Mouse (Mus musculus) hindbrain, embryonic 16.5 days (tissue): ENCODE results near the gene Mamld1. TPM values are rescaled to one million over a fixed set of nuclear protein-coding genes. Genes with fewer than 3 reads are reported as not detected.

ENCODE experiments used
- ATAC-seq: fragments of 200-750 bp; cut with Nextera tagmentation; 2 replicates; pipeline ENCODE4 v1.8.0; 2017; ENCODE audit warnings: moderate TSS enrichment, moderate library complexity
- H3K27ac ChIP-seq: fragments of 300-500 bp; sonication (generic); 2 replicates; pipeline ENCODE4 v1.5.1; 2014; ENCODE audit warnings: low read depth, mild to moderate bottlenecking, control low read depth, low read length, moderate library complexity
- H3K27me3 ChIP-seq: fragments of 300-500 bp; sonication (generic); replicated peaks from 2 replicates; pipeline ENCODE4 v1.6.1; 2014; ENCODE audit warnings: low read length; ENCODE audit not compliant: control insufficient read depth, insufficient read depth
- H3K36me3 ChIP-seq: fragments of 300-500 bp; sonication (generic); 2 replicates; pipeline ENCODE4 v1.6.1; 2014; ENCODE audit warnings: mild to moderate bottlenecking, low read length, moderate library complexity, mixed read lengths; ENCODE audit not compliant: control insufficient read depth, insufficient read depth
- H3K4me1 ChIP-seq: fragments of 300-500 bp; sonication (generic); 2 replicates; pipeline ENCODE4 v1.6.1; 2014; ENCODE audit warnings: low read depth, low read length; ENCODE audit not compliant: control insufficient read depth, insufficient read depth
- H3K4me2 ChIP-seq: fragments of 300-500 bp; sonication (generic); 2 replicates; pipeline ENCODE4 v1.6.1; 2014; ENCODE audit warnings: mild to moderate bottlenecking, low read length, control low read depth, moderate library complexity
- H3K4me3 ChIP-seq: fragments of 300-500 bp; sonication (generic); 2 replicates; pipeline ENCODE4 v1.5.1; 2014; ENCODE audit warnings: mild to moderate bottlenecking, low read length, control low read depth, moderate library complexity
- H3K9ac ChIP-seq: fragments of 300-500 bp; sonication (generic); 2 replicates; pipeline ENCODE4 v1.6.1; 2014; ENCODE audit warnings: low read depth, mild to moderate bottlenecking, control low read depth, low read length, moderate library complexity
- H3K9me3 ChIP-seq: fragments of 300-500 bp; sonication (generic); 2 replicates; pipeline ENCODE4 v1.6.1; 2014; ENCODE audit warnings: mild to moderate bottlenecking, low read length, moderate library complexity; ENCODE audit not compliant: control insufficient read depth
- WGBS: fragments of 180-500 bp; shearing (Covaris S2); extraction: QIAGEN DNeasy Blood & Tissue Kit; methylation state at CpG from one replicate; pipeline ENCODE4 v1.1.7; 2014; 5-methylcytosine and 5-hydroxymethylcytosine counted together
- polyA plus RNA-seq: library from polyadenylated mRNA; unstranded; fragments of >200 nt; fragmentation: Nextera tagmentation; extraction: Ambion mirVana; gene quantifications from 2 replicates; pipeline ENCODE4 v1.2.1, GENCODE M21; 2015

Mamld1 gene
- polyA plus RNA-seq, 1 experiment from 2014 or later = 5.1 TPM

- H3K4me2 ChIP-seq = peak overlapping the region; percentile 71
- no peaks in the 10 kb centered on the region for H3K36me3 ChIP-seq
- H3K9me3 ChIP-seq = no peaks in the 10 kb centered on the region
- ATAC-seq = no peak
- no peaks in the 10 kb centered on the region for H3K27me3 ChIP-seq
- no peak overlapping the region; the same call in 1 of the 2 replicates for H3K9ac ChIP-seq
- whole genome bisulfite sequencing = 37% methylated on average over 5 of the region's 5 CpGs
- H3K4me3 ChIP-seq = peak overlapping the region; percentile 12; the same call in 1 of the 2 replicates
- no peaks in the 10 kb centered on the region for H3K4me1 ChIP-seq
- H3K27ac ChIP-seq = no peak overlapping the region
Observed at GRCm38 (mm10) chrX:71053246-71053645, 3.2 kb downstream of the Mamld1 start.

- no peak overlapping the region for H3K9ac ChIP-seq
Observed at GRCm38 (mm10) chrX:71056968-71057367, 6.9 kb downstream of the Mamld1 start.

GRCm38 (mm10) chrX:71085092-71085807 is 35.2 kb downstream of the Mamld1 start:
- 55% methylated on average over 4 of the region's 4 CpGs for WGBS
- ATAC-seq = peak; percentile 63; the same call in 1 of the 2 replicates
- H3K27ac ChIP-seq = no peak overlapping the region
- H3K4me2 ChIP-seq = no peak overlapping the region
- no peaks in the 10 kb centered on the region for H3K9me3 ChIP-seq
- no peak overlapping the region for H3K4me3 ChIP-seq
- H3K9ac ChIP-seq = no peak overlapping the region
- H3K27me3 ChIP-seq = no peaks in the 10 kb centered on the region
- no peaks in the 10 kb centered on the region for H3K4me1 ChIP-seq
- no peaks in the 10 kb centered on the region for H3K36me3 ChIP-seq

More at GRCm38 (mm10) chrX:71056968-71057367, 6.9 kb downstream of the Mamld1 start:
- no peaks in the 10 kb centered on the region for H3K4me1 ChIP-seq
- ATAC-seq = no peak
- H3K9me3 ChIP-seq = no peaks in the 10 kb centered on the region
- H3K4me3 ChIP-seq = no peak overlapping the region
- H3K27me3 ChIP-seq = no peaks in the 10 kb centered on the region
- WGBS = 83% methylated on average over 2 of the region's 2 CpGs
- H3K27ac ChIP-seq = no peak overlapping the region
- no peaks in the 10 kb centered on the region for H3K36me3 ChIP-seq
- no peak overlapping the region for H3K4me2 ChIP-seq

- Histone ChIP-seq H3K9ac (no peak overlapping the region), H3K4me3 (no peak overlapping the region), H3K4me1 (no peaks in the 10 kb centered on the region), H3K27me3 (no peaks in the 10 kb centered on the region), H3K4me2 (no peak overlapping the region), H3K27ac (no peak overlapping the region), H3K36me3 (no peaks in the 10 kb centered on the region), H3K9me3 (no peaks in the 10 kb centered on the region)
- no peak for ATAC-seq
- WGBS = 69% methylated on average over 4 of the region's 4 CpGs
Observed at GRCm38 (mm10) chrX:71087370-71088079, 37.5 kb downstream of the Mamld1 start.

GRCm38 (mm10) chrX:71088080-71088414 is 38.0 kb downstream of the Mamld1 start:
- H3K4me3 ChIP-seq = no peak overlapping the region
- H3K4me2 ChIP-seq = no peak overlapping the region
- no peaks in the 10 kb centered on the region for H3K4me1 ChIP-seq
- H3K9ac ChIP-seq = no peak overlapping the region
- no peaks in the 10 kb centered on the region for H3K27me3 ChIP-seq
- WGBS = 48% methylated on average over 3 of the region's 3 CpGs
- H3K27ac ChIP-seq = no peak overlapping the region
- H3K9me3 ChIP-seq = no peaks in the 10 kb centered on the region
- peak; percentile 71; the same call in 1 of the 2 replicates for ATAC-seq
- H3K36me3 ChIP-seq = no peaks in the 10 kb centered on the region

- H3K9ac ChIP-seq = no peak overlapping the region
- no peaks in the 10 kb centered on the region for H3K9me3 ChIP-seq
- no peaks in the 10 kb centered on the region for H3K36me3 ChIP-seq
- no peaks in the 10 kb centered on the region for H3K4me1 ChIP-seq
- no peak overlapping the region for H3K4me3 ChIP-seq
- H3K4me2 ChIP-seq = no peak overlapping the region
- no peak for ATAC-seq
- H3K27me3 ChIP-seq = no peaks in the 10 kb centered on the region
- no peak overlapping the region for H3K27ac ChIP-seq
Observed at GRCm38 (mm10) chrX:71105820-71106219, 55.8 kb downstream of the Mamld1 start.

- Histone ChIP-seq H3K9ac (no peak overlapping the region), H3K9me3 (no peaks in the 10 kb centered on the region)
Observed at GRCm38 (mm10) chrX:71106392-71106791, 56.3 kb downstream of the Mamld1 start.

GRCm38 (mm10) chrX:71108056-71108735 is 58.1 kb downstream of the Mamld1 start:
- 83% methylated on average over 4 of the region's 4 CpGs for WGBS
- Histone ChIP-seq H3K27ac (no peak overlapping the region), H3K4me2 (no peak overlapping the region), H3K27me3 (no peaks in the 10 kb centered on the region), H3K4me1 (no peaks in the 10 kb centered on the region), H3K9me3 (no peaks in the 10 kb centered on the region), H3K9ac (no peak overlapping the region), H3K4me3 (no peak overlapping the region), H3K36me3 (no peaks in the 10 kb centered on the region)
- no peak for ATAC-seq

More at GRCm38 (mm10) chrX:71106392-71106791, 56.3 kb downstream of the Mamld1 start:
- H3K27ac ChIP-seq = no peak overlapping the region
- H3K4me3 ChIP-seq = no peak overlapping the region
- 82% methylated on average over 4 of the region's 4 CpGs for WGBS
- no peak overlapping the region for H3K4me2 ChIP-seq
- H3K36me3 ChIP-seq = no peaks in the 10 kb centered on the region
- no peaks in the 10 kb centered on the region for H3K4me1 ChIP-seq
- no peak for ATAC-seq
- no peaks in the 10 kb centered on the region for H3K27me3 ChIP-seq

GRCm38 (mm10) chrX:71110333-71110732 is 60.3 kb downstream of the Mamld1 start:
- 56% methylated on average over 2 of the region's 2 CpGs for WGBS
- ATAC-seq = no peak
- no peaks in the 10 kb centered on the region for H3K27me3 ChIP-seq
- H3K4me3 ChIP-seq = no peak overlapping the region
- H3K4me1 ChIP-seq = no peaks in the 10 kb centered on the region
- no peak overlapping the region for H3K9ac ChIP-seq
- no peak overlapping the region for H3K4me2 ChIP-seq
- H3K36me3 ChIP-seq = no peaks in the 10 kb centered on the region
- H3K27ac ChIP-seq = no peak overlapping the region
- no peaks in the 10 kb centered on the region for H3K9me3 ChIP-seq
